Mouse (Mus musculus): Measurements from ENCODE around the gene Aurkb.

DNA sequence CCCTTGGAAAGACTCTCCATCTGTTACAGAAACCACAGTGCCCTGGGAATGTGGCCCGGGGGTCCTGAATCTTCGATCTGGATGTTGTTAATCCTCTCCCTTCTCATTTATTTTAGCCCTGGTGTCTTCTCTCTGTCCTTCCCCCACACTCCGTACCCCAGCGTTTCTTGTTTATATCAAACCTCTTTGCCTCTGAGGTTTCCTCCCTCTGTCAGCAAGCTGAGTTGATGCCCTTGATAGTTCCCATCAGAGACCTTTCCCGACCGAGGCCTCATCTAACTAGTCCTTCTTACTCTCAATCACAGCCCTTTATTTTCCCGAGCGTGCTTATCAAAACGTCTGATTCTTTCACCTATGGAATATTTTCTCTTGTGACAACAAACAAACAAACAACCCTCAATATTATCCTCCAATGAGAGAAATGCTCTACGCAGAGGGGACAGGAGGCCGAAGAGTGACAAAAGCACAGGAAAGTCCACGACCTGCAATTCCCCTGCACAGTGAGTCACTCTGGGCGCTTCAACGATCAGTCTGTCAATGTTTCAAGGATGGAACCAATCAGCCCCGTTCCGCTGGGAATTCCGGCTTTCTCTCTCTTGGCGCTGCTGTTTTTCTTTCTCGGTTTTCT is 13.4 kb downstream of the Aurkb start:
- TF ChIP-seq CHD2 (IDR thresholded peaks at IDR 0.05; ENCODE audit: low read depth, low read length): no peak
- TF ChIP-seq MAFK (IDR thresholded peaks at IDR 0.05; ENCODE audit: insufficient read depth, low read depth, low read length): no peak
- TF ChIP-seq HCFC1 (IDR thresholded peaks at IDR 0.05; ENCODE audit: borderline replicate concordance, insufficient read depth, low read length): no peak
- no peak for TF ChIP-seq ZNF384 (IDR thresholded peaks at IDR 0.05; ENCODE audit: low read depth, low read length)
- TF ChIP-seq ZC3H11A (IDR thresholded peaks at IDR 0.05; ENCODE audit: borderline replicate concordance, low read depth, low read length): no peak
